Mouse (Mus musculus): ENCODE measurements at regions not wholly inside any gene's neighbourhood (a gene's known extent, or its start where the extent isn't known, plus 50 kb on each side); places are given as distances from the start of the nearest gene placed in this dataset.
A peak's percentile ranks its signal among the peaks of the same experiment; 100 is the strongest.
"Not testable (repeated sequence)": the region's sequence is repeated elsewhere in the genome, so short reads cannot be mapped to it uniquely, and the experiment has no call there.

- DNase-seq (ENCODE audit: low spot score in 2 of 2), result peak in 1 of 2 experiments; percentile 0
Observed at GRCm38 (mm10) chr12:90664436-90664835, 73.8 kb downstream of the Dio2 start.

GRCm38 (mm10) chr12:90645452-90645851, 92.8 kb downstream of the Dio2 start:
- DNase-seq (ENCODE audit: low spot score in 2 of 2), result no peak

GRCm38 (mm10) chr12:90643891-90644290, 94.3 kb downstream of the Dio2 start:
- DNase-seq (ENCODE audit: low spot score in 2 of 2), result no peak

- DNase-seq (ENCODE audit: low spot score in 2 of 2), result peak in 1 of 2 experiments; percentile 21
Observed at GRCm38 (mm10) chr12:90624856-90625255, 113.4 kb downstream of the Dio2 start.

GRCm38 (mm10) chr12:90623426-90623825, 114.8 kb downstream of the Dio2 start:
- peak in 1 of 2 experiments; percentile 9 for DNase-seq (ENCODE audit: low spot score in 2 of 2)

GRCm38 (mm10) chr12:90608810-90609209, 129.4 kb downstream of the Dio2 start:
- no peak for DNase-seq (ENCODE audit: low spot score in 2 of 2)

- peak; percentile 8 to 52 for DNase-seq (ENCODE audit: low spot score in 2 of 2)
Observed at GRCm38 (mm10) chr12:90607894-90608293, 130.3 kb downstream of the Dio2 start.

GRCm38 (mm10) chr12:90580006-90580405, 158.2 kb downstream of the Dio2 start:
- no peak for DNase-seq (ENCODE audit: low spot score in 2 of 2)

GRCm38 (mm10) chr12:90576103-90576502, 162.1 kb downstream of the Dio2 start:
- DNase-seq (ENCODE audit: low spot score in 2 of 2), result no peak

- no peak for DNase-seq (ENCODE audit: low spot score in 2 of 2)
Observed at GRCm38 (mm10) chr12:90571907-90572306, 166.3 kb downstream of the Dio2 start.

GRCm38 (mm10) chr12:90571506-90571905, 166.7 kb downstream of the Dio2 start:
- DNase-seq (ENCODE audit: low spot score in 2 of 2), result no peak

- DNase-seq (ENCODE audit: low spot score in 2 of 2), result peak; percentile 29 to 66
Observed at GRCm38 (mm10) chr12:90566349-90566748, 171.9 kb downstream of the Dio2 start.

- DNase-seq (ENCODE audit: low spot score in 2 of 2), result no peak
Observed at GRCm38 (mm10) chr12:90565051-90565450, 173.2 kb downstream of the Dio2 start.

GRCm38 (mm10) chr12:90564594-90564993, 173.6 kb downstream of the Dio2 start:
- not testable (repeated sequence) for DNase-seq (ENCODE audit: low spot score in 2 of 2)

- no peak for DNase-seq (ENCODE audit: low spot score in 2 of 2)
Observed at GRCm38 (mm10) chr12:90542361-90542760, 195.9 kb downstream of the Dio2 start.
